ENCODE assay signal across 20 mouse cellular contexts in genomic region chr2:68843330-68843729, GRCm38 (mm10). TPM values are rescaled to one million over a fixed set of nuclear protein-coding genes. Genes with fewer than 3 reads are reported as not detected.
A peak's percentile ranks its signal among the peaks of the same experiment; 100 is the strongest.
DNase-seq lines count a peak whose midpoint lies in the region; ATAC-seq lines count a peak whose summit lies in the region.
"Had no signal": no experiment of that assay in that cellular context is flagged by ENCODE, and none has a peak within 500 bp of the region (broad histone marks: within the 10 kb centered on the region; RNA-seq: fewer than 3 reads in every experiment).

No protein-coding gene starts in this region.

- ATAC-seq in granulocyte monocyte progenitor cell, adult 5-6 weeks (replicated peaks; ENCODE audit: poor library complexity, severe bottlenecking) = peak; percentile 55
- peak; percentile 47; the same call in 1 of the 2 replicates for ATAC-seq in monocyte, adult 5-6 weeks (replicated peaks; ENCODE audit: insufficient number of reproducible peaks, low FRiP score, low TSS enrichment, poor library complexity, severe bottlenecking)
- ATAC-seq: activated CD4-positive, CD25-positive, alpha-beta regulatory T cell, adult 4 months; CD4-positive, CD25-positive, alpha-beta regulatory T cell, adult 4 months; forebrain, embryonic 13.5 days; forebrain, embryonic 15.5 days; forebrain, postnatal 0 days; Patski had no signal

- DNase-seq in heart, adult 11 months = peak; percentile 5
- DNase-seq in heart, postnatal 14 days = no peak
- no peak for DNase-seq in cerebellum, adult 9-11 months
- DNase-seq: adrenal gland, adult 8-10 months; adrenal gland, postnatal 14 days; adrenal gland, postnatal 36 days; B cell, adult 2 months; cerebellum, adult 11-12 months; cerebellum, adult 8-10 months; cerebellum, postnatal 10 days; cerebellum, postnatal 25 days; forebrain, postnatal 0 days had no signal

- intact Hi-C loops in heart, postnatal 14 days (cut with DNase I) = no loop called here

RNA-seq across cellular contexts. Expression of gene Cers6, which starts 17.9 kb away (rescaled TPM):
- 10 to 100 TPM; 14.1 to 14.7 TPM for total RNA-seq in heart, postnatal 14 days (2021)
- total RNA-seq in granulocyte monocyte progenitor cell, adult 5-6 weeks (2014; fragmentation: Nextera tagmentation) = 88.6 and 93.7 TPM in 2 replicates
- total RNA-seq in granulocyte monocyte progenitor cell, adult 5-6 weeks (2017) = 39.2 and 39.3 TPM in 2 replicates
- 42.0 to 93.3 TPM (median 51.2 TPM) in 3 replicates for total RNA-seq in monocyte, adult 5-6 weeks (2017)
- total RNA-seq: CH12.LX had no signal
